Mouse (Mus musculus) 416B (cell line): Measurements from ENCODE around the gene 5730596B20Rik.

Experiments
- DNase-seq: peaks from one replicate; pipeline ENCODE4 v3.0.0; 2011; ENCODE audit warnings: low read depth

The 5730596B20Rik gene

GRCm38 (mm10) chr6:52176391-52176790 is 907 bp upstream of the 5730596B20Rik start:
- DNase-seq: no peak

GRCm38 (mm10) chr6:52177806-52178205 is 508 bp downstream of the 5730596B20Rik start:
- no peak for DNase-seq

- no peak for DNase-seq
These were observed 1.8 kb downstream of the 5730596B20Rik start for GRCm38 (mm10) chr6:52178918-52179665.

- DNase-seq: no peak
These were observed 2.4 kb downstream of the 5730596B20Rik start for GRCm38 (mm10) chr6:52179690-52180089.

GRCm38 (mm10) chr6:52180213-52180710 is 3.0 kb downstream of the 5730596B20Rik start:
- DNase-seq: no peak

GRCm38 (mm10) chr6:52180726-52181125 is 3.4 kb downstream of the 5730596B20Rik start:
- no peak for DNase-seq

GRCm38 (mm10) chr6:52182030-52182429 is 4.7 kb downstream of the 5730596B20Rik start:
- no peak for DNase-seq

GRCm38 (mm10) chr6:52182793-52183192 is 5.5 kb downstream of the 5730596B20Rik start:
- no peak for DNase-seq

GRCm38 (mm10) chr6:52183311-52184080 is 6.2 kb downstream of the 5730596B20Rik start:
- DNase-seq: no peak

- no peak for DNase-seq
These were observed 7.4 kb downstream of the 5730596B20Rik start for GRCm38 (mm10) chr6:52184668-52185067.

- DNase-seq: no peak
These were observed 7.9 kb downstream of the 5730596B20Rik start for GRCm38 (mm10) chr6:52185222-52185621.

- no peak for DNase-seq
These were observed 8.5 kb downstream of the 5730596B20Rik start for GRCm38 (mm10) chr6:52185834-52186233.

- DNase-seq: no peak
These were observed 9.2 kb downstream of the 5730596B20Rik start for GRCm38 (mm10) chr6:52186500-52186899.

- no peak for DNase-seq
These were observed 11.9 kb downstream of the 5730596B20Rik start for GRCm38 (mm10) chr6:52189172-52189591.

- no peak for DNase-seq
These were observed 12.6 kb downstream of the 5730596B20Rik start for GRCm38 (mm10) chr6:52189909-52190308.

GRCm38 (mm10) chr6:52190410-52190809 is 13.1 kb downstream of the 5730596B20Rik start:
- DNase-seq: no peak

GRCm38 (mm10) chr6:52190906-52191810 is 13.9 kb downstream of the 5730596B20Rik start, which contains the start of gene Hoxa4:
Gene Hoxa4, minus strand, starts transcription at chr6:52191753.
- no peak for DNase-seq

- DNase-seq: no peak
These were observed 14.7 kb downstream of the 5730596B20Rik start for GRCm38 (mm10) chr6:52191860-52192550.

- DNase-seq: no peak
These were observed 17.4 kb downstream of the 5730596B20Rik start for GRCm38 (mm10) chr6:52194690-52195089.

- DNase-seq: no peak
These were observed 19.5 kb downstream of the 5730596B20Rik start for GRCm38 (mm10) chr6:52196811-52197210.

GRCm38 (mm10) chr6:52197271-52197670 is 20.0 kb downstream of the 5730596B20Rik start:
- no peak for DNase-seq
